Mouse (Mus musculus) small intestine, adult 2 months (tissue): ENCODE data around the gene Phip.

ENCODE experiments used
- CTCF ChIP-seq: fragments of 200-500 bp; IDR thresholded peaks from 2 replicates; pipeline ENCODE4 v1.5.1; 2012; ENCODE audit warnings: low read depth, mild to moderate bottlenecking, control low read depth, inconsistent platforms, low read length, moderate library complexity, mixed read lengths; ENCODE audit not compliant: insufficient replicate concordance, insufficient read length; ENCODE audit errors: extremely low read depth
- POLR2A ChIP-seq: fragments of 200-500 bp; IDR thresholded peaks from 2 replicates; pipeline ENCODE4 v1.6.1; 2012; ENCODE audit warnings: low read depth, mild to moderate bottlenecking, control low read depth, inconsistent platforms, low read length, moderate library complexity

GRCm38 (mm10) chr9:83008306-83008705 lies 33.0 kb upstream of the Phip start:
- TF ChIP-seq POLR2A (no peak), CTCF (no peak)
